Mouse (Mus musculus) urinary bladder, postnatal 36 days (tissue): ENCODE results near the gene Clmp.
A peak's percentile ranks its signal among the peaks of the same experiment; 100 is the strongest.
"Not testable (repeated sequence)": the region's sequence is repeated elsewhere in the genome, so short reads cannot be mapped to it uniquely, and the experiment has no call there.

Experiments used
- DNase-seq, 2 experiments: peaks; one replicate each; pipeline ENCODE4 v3.0.0; 2022; ENCODE audit warnings: low spot score in 2 of 2, mixed read lengths in 1 of 2

The Clmp gene

DNA sequence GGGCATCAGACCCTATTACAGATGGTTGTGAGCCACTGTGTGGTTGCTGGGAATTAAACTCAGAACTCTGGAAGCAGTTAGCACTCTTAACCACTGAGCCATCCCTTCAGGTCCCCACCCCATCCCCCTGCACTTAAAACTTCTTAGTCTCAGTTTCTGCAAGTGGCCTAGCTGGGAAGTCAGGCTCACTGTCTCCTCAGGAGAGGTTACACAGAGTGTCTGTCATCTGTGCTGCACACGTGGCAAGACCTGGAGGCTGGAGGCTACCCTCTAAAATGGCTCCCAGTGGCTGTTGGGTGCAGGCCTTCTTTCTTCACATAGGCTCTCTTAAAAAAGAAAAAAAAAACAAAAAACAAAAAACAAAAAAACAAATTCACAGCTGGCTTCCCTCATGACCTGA lies 90.3 kb downstream of the Clmp start:
- no peak for DNase-seq

- DNase-seq: peak; percentile 64 to 77
Observed at GRCm38 (mm10) chr9:40776459-40777248, 90.9 kb downstream of the Clmp start.

- DNase-seq: no peak
Observed at GRCm38 (mm10) chr9:40780111-40780510, 94.3 kb downstream of the Clmp start.

DNA sequence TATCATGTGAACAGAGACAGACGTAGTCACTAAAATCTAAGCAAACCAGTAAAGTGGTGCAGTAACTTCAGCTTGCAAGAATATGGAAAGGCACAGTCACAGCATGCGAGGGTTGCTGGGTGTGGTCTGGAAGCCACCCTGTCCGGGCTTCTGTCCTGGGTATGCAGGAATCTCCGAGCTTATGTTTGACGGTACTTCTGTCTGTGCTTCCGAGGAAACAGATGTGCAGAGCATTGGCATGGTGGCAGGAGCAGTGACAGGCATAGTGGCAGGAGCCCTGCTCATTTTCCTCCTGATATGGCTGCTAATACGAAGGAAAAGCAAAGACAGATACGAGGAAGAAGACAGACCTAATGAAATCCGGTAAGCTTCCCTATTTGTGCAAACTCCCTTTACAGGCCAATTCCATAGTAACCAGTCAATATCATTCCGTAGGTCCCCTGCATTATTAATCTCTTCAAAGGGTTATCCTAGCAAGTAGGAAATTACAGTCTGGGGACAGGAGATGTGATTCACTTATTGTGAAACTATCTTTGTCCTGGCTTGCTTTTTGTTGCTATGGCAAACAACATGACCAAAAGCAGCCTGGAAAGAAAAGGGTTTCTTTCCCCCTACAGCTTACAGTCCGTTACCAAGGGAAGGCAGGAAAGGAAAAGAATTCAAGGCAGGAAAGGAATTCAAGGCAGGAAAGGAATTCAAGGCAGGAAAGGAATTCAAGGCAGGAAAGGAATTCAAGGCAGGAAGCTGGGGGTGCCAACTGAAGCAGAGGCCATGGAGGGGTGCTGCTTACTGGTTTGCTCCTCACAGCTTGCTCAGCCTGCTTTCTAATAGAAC lies 95.3 kb downstream of the Clmp start:
- no peak for DNase-seq

GRCm38 (mm10) chr9:40781726-40782581 lies 96.2 kb downstream of the Clmp start:
- peak in 1 of 2 experiments; percentile 65 for DNase-seq

GRCm38 (mm10) chr9:40783641-40784373 lies 98.0 kb downstream of the Clmp start:
- DNase-seq: peak in 1 of 2 experiments; percentile 72

DNA sequence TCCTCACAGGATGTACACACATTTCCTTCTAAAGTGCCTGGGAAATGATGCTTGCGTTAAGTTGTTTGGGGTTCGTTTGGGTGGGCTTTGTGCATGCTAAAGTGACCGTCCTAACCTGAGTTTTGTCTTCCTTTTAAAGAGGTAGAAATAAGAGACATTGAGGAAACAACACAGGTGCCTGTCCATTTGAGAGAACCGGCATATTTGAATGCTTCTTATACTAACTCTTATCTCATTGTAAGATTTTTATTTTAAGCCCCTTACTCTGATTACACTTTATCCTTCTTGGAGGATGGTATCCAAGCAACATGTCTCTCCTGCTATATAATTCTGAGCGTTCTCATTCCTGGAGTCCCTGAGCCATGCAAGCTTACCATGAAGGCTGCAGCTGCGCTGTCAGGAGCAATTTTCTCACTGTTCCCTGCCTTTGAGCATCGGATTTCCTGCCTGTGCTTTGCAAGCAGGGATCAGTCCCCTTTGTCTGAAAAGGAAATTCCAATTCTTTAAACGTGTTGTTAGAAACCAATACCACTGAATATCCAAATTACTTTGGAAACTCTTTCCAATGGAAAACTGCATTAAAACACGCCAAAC lies 98.7 kb downstream of the Clmp start:
- DNase-seq: no peak

- no peak for DNase-seq
Observed at GRCm38 (mm10) chr9:40785452-40785851, 99.7 kb downstream of the Clmp start.

GRCm38 (mm10) chr9:40786820-40787219 lies 101.1 kb downstream of the Clmp start:
- DNase-seq: not testable (repeated sequence)

- DNase-seq: no peak
Observed at GRCm38 (mm10) chr9:40791864-40792633, 106.3 kb downstream of the Clmp start.

- DNase-seq: no peak
Observed at GRCm38 (mm10) chr9:40793581-40793980, 107.8 kb downstream of the Clmp start.

DNA sequence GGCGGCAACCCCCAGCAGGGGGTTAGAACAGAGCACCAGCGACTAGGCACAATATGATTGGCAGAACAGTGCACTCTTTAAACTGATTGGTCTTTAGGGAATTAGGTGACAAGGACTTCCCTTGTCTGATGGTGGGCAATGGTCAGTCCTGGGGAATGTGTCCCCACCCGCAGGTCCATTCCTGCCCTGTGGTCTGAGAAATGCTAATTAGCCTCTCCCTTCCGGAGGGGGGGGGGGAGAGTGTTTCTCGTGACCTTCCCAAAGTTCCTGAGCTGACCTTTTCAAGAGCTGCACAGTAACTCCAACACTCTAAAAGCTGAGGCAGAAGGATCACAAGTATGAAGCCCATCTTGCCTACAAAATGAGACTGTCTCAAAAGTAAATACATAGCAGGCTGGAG lies 108.5 kb downstream of the Clmp start:
- DNase-seq: no peak

DNA sequence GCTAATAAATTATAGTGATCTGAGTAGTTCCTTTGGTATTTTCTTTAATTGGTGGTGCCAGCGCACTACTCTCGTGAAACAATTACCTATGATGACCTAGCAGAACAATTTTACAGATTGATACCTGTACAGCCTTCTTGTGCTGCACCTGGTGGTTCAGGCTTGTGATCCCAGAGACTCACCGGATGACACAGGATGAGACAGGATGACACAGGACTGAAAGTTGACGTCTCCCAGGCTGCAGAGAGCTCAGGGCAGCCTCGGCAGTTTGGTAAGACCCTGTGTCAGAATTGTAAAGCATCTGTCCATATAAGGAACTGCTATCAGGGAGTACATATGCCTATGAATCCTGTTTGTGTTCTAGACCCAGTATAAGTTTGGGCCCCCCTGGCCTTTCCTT lies 109.2 kb downstream of the Clmp start:
- DNase-seq: no peak

- no peak for DNase-seq
Observed at GRCm38 (mm10) chr9:40795562-40795961, 109.8 kb downstream of the Clmp start.

DNA sequence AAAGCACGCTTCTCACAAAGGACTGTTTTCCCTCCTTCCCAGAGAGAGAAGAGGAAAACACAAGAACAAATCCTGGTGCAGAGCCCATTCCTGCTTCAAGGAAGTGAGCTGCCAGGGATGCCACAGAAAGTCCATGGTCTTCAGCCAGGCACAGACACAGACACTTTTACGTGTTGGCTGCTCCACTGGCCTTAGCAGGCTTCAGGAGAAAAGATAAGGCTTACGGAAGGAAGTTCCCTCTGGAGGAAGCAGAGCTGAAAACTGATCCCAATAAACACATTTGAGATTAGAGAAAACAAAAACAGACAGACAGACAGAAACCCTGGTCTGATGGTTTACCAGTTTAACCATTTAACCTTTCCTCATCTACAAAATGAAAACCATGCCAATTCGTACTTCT lies 110.3 kb downstream of the Clmp start:
- DNase-seq: no peak

DNA sequence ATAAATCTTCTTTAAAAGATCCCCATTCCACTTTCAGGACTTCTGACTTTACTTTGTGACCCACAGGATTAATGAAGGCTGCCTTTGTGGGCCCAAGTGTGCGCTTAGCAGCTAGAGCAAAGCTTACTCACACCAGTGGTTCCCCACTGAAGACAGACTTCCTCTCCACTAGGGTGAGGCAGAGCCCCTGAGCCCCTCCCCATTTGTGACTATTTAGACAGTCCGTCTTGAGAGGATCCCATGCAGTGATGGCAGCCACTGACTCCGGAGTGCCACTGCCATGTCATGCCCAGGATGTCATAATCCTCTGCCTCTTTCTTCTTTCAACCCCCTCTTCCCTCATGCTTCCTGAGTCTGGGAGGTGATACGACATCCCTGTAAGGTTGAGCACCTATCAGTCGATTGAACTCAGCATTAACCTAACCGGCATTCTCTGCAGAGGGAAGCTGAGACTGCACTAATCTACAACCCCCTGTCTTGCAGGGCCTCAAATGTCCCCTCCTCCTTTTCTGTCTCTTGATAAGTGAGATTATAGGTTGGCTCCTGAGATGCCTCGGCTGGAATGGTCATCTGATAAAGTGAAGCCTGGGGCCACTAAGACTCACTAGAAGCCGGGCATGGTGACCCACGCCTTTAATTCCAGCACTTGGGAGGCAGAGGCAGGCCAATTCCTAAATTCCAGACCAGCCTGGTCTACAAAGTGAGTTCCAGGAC lies 112.6 kb downstream of the Clmp start:
- no peak for DNase-seq

- no peak for DNase-seq
Observed at GRCm38 (mm10) chr9:40799112-40799511, 113.3 kb downstream of the Clmp start.

DNA sequence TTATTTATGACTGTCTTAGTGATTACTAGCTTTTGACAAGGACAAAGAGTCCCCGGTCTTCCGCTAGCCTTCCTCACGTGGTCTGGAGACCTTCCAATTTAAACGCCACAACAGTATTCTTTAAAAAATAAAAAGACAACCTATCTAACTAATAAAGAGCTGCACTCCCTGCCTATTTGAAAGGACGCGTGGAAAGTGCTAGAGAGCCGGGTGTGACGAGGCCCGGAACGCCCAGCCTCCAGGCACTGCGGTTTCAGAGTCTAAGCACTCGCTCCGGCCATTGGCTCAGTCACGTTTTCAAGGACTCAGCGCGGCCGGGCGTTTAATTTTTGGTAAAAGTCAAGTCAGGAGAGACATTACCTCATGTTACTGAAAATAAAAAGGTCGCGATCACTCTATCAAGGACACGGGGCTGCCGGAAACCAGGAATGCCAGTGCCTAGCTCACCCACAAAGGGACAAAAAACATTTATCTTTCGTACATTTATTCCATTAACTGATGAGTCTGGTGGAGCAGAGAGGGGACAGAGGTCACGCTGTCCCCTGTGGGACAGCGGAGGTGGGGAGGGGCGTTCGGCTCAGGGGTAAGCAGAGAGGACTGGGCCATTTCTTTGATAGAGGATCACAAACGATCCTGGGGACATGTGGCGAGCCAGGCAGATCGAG lies 114.2 kb downstream of the Clmp start:
- peak; percentile 58 to 82 for DNase-seq
